Mouse (Mus musculus): ENCODE data around the gene Specc1.
"Not testable (repeated sequence)": the region's sequence is repeated elsewhere in the genome, so short reads cannot be mapped to it uniquely, and the experiment has no call there.

Specc1 gene

DNA sequence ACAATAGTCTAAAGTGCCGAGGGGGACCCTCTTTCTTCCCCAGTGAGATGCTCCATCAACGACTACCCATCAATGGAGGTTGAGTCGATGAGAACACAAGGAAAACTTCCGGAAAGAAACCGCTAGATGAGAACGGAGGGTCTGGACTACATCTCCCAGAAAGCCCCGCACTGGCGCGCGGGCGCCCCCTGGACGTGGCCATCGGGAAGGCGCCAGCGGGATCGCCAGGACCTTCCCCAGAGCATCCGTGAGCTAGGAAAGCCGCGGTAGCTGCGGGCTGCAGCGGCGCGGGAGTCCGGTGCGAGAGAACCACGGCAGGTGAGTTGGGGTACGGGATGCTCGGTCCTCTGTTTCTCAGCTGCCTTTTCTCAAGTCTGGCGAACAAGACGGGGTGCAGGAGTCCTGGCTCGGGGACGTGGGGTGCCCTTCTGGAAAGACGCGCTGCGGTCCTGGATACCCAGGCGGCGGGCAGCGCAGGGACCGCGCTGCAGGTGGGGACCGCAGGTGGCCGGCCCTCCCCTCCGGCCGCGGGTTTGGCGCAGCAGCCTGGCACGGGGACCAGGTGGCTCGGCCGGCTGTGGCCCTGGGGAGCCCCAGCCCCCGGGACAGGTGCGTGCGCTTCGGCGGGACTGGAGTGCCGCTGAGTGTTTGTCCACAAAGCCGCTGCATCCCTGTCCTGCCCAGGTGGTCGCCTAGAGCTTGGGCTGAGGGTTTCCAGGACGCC is at the start of gene Specc1:
Specc1 (plus strand) TSS at position 192 of the 724 bp plus-strand sequence.
- peak; percentile 89 to 94 for DNase-seq

DNA sequence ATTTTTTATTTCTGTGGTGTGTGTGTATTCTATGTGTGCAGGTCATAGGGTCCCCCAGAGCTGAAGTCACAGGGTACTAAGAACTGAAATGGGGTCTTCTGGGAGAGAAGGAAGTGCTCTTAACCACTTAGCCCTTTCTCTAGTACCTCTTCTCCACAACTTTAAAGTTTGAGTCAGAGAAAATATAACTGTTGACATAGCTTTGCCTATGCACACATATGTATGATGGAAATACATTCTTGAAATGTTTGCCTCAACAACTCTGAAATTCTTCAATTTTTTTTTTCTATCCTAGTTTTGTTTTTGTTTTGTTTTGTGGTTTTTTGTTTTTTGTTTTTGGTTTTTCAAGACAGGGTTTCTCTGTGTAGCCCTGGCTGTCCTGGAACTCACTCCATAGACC is 48.2 kb upstream of the Specc1 start:
- no peak for DNase-seq

DNA sequence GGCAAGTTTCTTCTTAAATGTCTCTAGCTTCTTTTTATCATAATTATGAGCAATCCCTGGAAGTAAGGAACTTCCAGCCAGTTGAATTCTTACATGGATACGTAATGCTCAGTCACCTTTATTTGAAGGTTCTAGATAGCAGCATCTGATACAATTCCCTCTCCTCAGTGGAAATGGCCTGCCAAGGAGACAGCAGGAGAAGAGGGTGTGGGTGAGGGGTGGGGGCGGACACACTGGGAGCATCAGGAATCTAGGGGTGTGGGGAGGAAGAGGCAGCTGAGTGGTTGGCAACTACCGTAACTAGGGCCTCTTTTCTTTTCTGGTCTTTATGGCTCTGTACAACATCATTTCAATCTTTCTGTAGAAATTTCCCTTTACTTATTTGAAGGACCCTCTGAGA is 36.9 kb upstream of the Specc1 start:
- no peak for DNase-seq

DNA sequence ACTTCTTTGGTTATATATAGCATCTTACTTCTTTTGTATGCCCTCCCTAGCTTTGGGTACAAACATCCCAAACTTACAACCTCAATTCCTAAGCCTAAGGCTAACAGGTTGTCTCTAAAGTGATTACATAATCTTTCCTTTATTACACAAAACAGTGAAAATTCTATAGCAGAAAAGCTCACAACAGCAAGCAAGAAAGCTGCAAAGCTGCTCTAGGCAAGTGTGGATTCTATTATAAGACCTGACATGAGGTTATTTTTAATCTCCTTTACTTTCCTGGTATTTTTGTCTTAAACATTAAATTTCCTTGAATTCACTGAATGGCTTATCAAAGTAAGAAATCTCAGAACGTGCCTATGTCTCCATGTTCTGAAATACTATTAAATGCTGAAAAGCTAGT is 33.3 kb upstream of the Specc1 start:
- DNase-seq, result no peak

DNA sequence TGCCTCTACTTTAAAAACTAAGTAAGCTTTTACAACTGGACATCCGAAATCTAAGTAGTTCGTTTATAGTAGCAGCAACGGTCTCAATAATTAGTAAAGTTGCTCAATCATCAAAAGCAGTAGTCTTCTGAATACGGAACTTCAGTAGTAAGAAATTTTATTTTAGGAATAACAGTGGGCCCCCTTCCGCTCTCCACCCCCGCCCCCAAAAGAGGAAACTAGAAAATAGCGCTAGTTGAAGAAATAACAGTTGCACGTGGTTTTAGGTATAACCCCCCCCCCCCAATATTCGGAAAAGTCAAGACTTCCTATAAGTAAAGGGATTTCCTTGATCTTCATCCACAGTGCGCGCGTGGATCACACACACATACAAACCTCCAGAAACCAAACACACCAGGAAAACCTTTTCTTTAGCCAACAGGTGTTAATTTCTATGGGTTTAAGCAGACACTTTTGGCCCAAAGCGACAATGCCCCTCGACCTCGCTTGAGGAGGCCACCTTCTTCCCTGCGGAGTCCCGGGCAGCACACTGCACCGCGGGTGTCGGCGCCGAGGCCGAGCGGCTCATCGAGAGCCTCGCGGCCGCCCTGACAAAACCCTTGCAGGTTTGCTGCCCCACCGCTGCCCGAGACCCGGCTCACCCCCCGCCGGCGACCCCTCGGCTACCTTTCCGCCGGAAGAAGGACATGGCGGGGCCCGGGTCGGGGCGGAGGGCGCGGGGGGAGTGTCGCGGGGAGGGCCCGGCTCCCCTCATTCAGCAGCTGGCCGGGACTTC is 27.1 kb upstream of the Specc1 start:
- DNase-seq, result no peak

DNA sequence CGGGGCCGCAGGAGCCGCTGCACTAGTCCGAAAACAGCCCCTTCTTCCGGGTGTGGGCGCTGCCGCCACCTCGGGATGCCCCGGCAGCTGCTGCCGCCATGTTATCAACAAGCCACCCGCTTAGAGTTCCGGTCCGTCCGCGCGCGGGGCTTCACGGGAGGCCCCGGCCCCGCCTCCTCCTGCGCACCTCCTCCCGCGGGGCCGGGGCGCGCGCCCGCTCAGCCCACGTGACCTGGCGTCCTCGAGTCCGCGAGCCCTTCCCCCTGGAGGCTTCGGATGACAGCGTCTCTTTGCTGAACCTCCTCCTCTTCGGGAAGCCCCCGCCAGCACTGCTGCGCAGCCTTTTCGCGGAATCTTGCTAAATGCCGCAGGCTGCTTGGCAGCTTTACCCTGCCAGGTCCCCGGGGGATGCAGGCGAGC is 26.5 kb upstream of the Specc1 start, which contains the start of gene Akap10:
Akap10 (minus strand) TSS at position 155 of the 420 bp plus-strand sequence.
- DNase-seq, result peak; percentile 95 to 97

DNA sequence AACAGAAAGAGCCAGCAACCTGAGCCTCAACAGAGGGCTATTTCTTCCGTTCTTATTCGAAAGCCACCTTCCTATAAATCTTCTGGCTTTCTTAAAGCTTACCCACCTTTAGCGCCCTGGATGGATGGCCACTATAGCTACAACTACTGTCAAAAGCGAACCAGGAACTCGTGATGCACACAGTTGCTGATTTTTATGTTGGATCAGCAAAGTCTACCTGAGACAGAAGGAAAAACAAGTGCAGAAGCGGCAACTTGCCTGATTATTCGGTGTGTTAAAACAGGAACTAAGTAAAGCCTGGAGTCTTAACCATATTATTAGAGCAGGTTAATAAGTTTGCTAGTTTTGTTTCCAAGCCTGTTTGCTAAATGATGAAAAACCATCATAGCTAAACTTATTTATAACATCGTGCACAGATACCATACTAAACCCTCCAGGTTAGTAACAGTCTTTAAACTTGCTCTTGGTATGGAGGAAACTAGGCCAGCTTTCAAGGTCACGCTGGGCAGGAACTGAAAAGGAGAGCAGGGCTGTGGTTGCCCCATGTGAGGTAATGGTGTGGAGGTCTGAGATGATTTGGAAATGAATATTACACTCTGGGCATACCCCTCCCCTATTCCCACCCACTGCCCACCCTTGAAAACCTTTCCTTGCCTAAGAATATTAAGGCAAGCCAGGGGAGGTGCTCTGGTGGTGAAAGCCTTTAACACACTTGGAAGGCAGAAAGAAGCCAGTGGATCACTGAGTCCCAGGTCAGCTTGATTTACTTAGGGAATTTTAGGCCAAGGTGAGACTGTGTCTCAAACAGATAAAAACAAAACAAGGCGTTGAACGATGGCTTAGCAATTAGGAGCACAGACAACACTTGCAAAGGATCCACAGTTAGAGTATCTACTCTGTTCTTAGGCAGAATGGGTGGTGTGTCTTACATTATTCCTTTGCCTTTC is 25.6 kb upstream of the Specc1 start:
- DNase-seq, result no peak

DNA sequence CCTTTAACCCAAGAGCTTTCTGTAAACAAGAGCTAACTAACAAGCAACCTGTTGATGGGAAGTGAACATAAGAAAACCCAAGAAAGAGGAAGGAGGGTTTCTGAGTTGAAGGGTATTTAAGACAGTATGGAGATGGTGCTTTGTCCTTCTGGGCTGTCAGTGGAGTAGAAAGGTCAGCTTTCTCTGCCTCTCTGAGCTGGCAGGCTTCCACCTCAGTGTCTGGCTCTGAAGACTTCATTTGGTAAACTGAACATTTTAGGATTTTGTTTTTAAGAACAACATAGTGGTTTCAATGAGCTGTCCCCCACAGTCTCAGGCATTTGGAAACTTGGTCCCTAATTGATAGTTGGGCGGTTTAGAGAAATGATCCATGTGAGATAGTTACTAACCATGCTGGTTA is 18.8 kb upstream of the Specc1 start:
- no peak for DNase-seq

DNA sequence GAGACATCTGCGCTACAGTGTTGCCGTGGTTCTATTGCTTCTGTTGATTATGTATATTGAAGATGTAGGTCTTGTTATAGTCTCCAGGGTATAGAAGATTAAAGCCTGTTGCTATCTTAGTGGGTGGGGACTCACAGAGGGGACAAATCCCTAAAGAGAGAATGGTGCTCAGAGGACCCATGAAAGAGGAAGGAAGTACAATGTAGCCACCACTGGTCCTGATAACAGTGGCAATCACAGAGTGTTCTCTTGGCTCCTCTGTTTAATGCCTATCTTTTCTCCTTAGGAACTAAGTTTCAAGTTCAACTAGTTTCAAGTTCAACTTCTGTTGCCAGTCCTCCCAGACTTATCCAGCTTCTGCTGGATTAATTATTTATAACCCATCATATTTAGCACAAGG is 13.7 kb upstream of the Specc1 start:
- DNase-seq, result no peak

DNA sequence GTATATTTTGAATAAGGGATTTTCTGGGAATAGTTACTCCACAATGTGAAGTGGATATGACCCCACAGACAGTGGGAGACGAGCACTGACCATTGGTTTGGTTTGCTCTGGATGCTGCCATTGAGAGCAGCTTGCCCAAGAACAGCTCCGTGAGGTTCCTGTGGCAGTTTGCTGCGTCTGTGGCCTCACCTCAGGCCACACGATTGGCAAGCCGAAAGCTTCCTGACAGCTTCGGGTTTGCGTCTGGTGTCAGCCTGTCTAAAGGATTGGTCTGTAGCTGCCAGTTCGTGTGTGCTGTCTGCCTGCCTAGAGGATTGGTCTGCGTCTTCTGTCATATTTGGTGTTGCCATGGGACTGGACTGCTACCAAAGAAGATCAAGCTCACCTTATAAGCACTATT is 12.1 kb upstream of the Specc1 start:
- no peak for DNase-seq

DNA sequence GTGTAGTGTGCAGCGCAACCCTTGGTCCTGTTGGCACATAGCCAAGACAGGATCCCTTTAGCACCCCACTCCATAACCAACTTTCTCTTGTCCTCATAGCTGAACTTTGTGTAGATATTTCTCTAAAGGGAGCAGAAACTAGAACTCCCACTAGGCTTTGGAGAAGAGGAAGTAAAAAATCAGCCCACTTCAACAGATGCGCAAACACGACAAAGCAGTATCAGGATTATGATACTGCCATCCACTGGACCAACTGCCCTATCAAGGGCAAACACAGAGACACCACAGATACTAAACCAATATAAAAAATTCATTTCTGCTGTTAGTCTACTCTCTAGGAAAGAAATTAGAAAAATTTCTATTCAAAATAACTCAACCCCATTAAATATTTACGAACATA is 10.0 kb upstream of the Specc1 start:
- DNase-seq, result no peak

DNA sequence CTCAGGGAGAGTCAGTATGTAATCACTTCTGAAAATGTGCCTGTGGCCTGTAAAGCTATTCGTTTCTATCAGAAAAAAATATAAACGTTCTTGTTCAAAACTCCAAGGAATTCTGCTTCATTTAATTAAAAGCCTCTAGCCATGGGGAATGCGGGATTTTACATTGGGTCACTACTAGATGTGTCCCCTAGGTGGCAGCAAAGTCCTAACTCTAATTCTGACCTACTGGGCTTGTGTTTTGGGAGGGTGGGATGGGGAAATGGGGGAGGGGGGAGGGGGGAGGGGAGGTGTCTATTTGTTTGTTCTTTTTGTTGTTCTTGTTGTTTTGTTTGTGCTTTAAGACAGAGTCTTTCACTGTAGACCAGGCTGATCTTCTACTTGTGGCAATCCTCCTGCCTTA is 7.2 kb upstream of the Specc1 start:
- DNase-seq, result peak in 1 of 2 experiments; percentile 63

DNA sequence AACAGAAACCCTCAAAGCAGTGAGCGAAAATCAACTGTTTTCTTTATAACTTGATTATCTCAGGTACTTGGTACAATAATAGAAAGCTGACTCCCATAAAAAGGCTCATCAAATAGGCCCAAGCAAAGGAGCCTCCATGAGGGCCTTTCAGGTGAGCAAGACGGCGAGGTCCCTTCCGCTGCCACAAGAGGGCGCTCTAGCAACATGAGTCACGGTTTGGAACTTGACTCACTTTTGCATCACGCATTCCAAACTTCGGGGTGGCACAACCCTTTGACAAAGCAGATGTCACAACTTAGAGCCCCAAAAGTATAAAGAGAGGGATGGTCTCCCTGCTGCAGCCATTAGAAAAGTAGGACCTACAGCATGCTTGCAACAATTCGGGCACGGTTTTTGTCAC is 5.9 kb upstream of the Specc1 start:
- DNase-seq, result peak; percentile 68 to 85

DNA sequence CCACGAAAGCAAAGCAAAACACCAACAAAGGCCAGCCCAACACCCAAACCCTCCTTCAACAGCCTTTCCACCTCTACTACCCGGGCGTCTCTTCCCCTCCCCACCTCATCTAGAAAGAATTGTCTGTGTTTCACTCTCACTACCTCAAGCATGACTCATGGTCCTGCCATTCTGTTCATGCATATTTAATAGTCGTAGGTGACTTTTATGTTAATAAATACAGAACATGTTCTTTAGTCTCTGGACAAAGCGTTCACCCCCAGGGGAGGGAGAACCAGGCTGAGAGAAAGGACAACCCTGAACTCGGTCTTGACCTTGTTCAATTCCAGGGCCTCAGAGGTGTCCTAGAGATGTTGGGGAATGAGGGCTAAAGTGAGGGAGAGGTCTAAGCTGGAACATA is 1.4 kb upstream of the Specc1 start:
- no peak for DNase-seq

DNA sequence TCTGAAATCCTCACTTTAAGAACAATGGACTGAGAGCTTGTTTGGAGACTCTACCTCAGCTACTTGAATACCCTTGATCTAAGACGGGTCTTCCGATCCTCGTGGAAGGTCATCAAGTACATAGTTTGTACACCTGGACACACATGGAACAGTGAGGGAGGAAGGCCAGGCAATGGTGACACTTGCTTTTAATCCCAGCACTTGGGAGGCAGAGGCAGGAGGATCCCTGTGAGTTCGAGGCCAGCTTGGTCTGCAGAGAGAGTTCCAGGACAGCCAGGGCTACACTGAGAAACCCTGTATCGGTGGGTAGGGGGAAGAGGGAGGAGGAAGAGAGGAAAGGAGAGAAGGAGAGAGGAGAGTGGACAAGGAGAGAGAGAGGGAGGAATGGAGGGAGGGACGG is 612 bp upstream of the Specc1 start:
- no peak for DNase-seq

DNA sequence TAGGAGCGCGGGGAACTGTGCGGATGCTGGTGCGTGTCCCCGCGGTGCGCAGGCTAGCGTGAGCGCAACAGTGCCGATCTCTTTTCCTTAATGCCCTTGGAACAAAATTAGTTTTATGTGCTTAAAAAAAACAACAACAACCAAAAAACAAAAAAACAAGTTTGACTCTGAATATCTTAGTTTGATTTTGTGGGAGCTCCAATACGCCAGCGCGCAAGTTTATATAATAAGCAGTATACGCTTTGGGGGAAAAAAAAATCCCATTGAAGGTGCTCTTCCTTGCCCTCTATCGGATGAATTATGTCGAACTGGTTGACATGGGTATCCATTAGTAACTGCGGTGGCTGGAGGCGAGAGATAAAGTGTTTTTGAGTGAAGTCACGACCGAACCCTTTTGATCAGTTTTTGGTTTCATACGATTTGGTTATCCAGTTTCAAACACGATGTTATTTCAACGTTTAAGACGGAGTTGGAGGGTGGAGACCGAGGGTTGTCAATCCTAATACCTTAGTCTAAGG is 792 bp downstream of the Specc1 start:
- no peak for DNase-seq

DNA sequence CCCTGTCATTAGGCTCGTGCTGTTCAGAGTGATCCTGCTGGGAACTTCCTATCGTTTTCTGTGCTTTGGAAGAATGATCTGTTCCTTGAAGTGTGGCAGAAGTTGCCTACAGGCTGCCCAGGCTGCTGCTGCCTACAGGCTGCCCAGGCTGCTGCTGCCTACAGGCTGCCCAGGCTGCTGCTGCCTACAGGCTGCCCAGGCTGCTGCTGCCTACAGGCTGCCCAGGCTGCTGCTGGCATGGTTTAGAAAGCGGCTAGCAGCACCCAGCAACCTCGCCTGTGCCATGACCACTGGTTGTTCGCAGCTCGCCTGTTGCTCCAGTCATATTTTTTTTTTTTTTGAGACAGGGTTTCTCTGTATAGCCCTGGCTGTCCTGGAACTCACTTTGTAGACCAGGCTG is 2.1 kb downstream of the Specc1 start:
- not testable (repeated sequence) for DNase-seq

DNA sequence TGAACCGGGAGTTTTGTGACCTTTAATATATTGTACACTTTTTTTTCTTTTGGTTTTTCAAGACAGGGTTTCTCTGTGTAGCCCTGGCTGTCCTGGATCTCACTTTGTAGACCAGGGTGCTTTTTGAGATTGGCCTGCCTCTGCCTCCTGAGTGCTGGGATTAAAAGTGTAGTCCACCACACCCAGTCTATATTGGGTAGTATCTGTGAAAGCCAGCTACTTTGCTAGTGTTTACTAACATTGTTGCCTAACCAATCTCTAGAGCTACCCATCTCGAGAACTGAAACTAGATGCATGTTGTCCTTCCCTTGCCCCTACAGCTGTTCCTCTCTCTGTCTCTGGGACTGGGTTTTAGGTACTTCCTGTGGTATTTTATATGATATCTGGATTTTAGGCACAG is 3.5 kb downstream of the Specc1 start:
- DNase-seq, result no peak

DNA sequence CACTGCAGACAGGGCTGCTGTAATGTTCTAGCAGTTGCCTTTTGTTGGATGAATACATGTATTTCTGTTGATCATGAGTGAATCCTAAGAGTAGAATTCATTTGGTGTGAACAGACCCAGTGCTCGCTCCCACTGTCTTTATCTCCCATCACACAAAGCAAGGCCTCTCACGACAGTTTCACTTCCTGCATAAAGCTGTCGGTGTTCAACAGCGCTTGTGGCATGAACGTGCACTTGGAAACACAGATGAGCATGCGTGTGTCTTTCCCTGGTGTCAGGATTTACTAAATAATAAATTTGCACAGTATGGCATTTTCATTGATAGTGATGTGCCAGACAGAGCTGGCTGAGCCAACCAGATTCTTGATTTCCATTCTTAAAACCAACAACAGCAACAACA is 6.1 kb downstream of the Specc1 start:
- no peak for DNase-seq

DNA sequence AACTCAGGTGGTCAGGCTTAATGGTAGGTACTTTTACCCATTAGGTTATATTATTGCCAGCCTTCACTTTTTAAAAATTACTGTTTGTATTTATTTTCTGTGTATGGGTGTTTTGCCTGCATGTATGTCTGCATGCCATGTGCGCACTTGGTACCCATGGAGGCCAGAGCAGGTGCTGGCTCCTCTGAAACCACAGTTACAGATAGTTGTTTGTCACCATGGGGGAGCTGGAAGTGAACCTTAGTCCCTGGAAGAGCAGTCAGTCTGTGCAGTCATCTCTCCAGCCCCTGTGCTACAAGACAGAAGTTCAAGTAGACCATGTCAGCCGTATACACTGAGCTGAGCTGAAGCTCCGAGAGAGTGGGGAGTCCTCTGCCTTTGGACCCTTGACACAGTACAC is 6.6 kb downstream of the Specc1 start:
- DNase-seq, result no peak

DNA sequence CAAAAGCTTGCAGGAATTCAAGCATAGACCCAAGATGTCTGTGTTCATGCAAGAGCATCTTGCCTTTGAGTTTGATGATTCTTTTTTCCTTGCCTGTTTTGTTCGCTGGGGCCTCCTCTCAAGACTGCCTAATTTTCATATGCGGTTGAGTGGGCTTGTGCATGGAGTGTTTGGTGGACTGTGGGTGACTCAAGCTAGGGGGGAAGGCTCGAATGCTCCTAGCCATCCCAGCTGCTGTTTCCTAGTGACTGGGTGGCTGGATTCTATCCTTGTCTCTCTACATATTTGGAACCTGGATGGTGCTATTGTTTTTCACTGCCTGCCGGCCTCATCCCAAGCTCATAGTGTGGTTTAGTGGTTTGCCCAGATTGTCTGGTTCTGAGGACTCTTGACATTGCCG is 8.0 kb downstream of the Specc1 start:
- DNase-seq, result no peak

DNA sequence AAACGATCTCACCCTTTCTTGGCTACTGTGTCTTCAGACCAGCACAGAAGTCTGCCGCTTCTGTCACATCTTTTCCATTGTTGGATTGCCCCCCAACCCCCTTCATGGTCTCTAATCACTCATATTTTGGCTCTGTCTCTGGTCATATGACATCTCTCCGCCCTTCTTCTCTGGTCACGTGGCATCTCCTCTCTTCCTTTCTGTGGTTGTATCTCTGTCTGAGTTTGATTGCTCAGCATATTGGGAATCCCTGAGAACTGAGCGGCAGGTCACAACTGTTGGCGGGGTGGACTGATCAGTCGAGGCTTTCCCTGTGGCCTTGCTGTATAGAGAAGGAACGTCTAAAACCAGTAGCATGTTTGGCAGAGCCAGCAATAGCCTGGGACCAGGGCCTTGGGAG is 10.5 kb downstream of the Specc1 start:
- DNase-seq, result no peak

DNA sequence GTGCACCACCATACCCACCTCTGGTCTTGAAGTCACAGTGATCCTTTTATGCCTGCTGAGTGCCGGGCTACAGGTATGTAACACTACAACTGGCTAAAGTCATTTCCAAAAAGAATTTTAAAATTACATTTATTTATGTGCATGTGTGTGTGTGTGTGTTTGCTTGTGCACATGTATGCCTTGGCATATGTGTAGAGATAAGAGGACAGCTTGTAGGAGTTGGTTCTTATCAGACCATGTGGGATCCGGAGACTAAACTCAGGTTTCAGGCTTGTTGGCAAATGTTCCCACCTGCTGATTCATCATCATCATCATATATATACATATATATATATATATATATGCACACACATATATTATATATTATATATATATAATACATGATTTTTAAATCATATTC is 12.3 kb downstream of the Specc1 start:
- DNase-seq, result no peak

Measured in lung, postnatal 4 days (tissue).